Mouse (Mus musculus) lung, embryonic 14.5 days (tissue): ENCODE measurements around the gene Prnp. TPM values are rescaled to one million over a fixed set of nuclear protein-coding genes. Genes with fewer than 3 reads are reported as not detected.
A peak's percentile ranks its signal among the peaks of the same experiment; 100 is the strongest.

Experiments
- ATAC-seq: fragments of 200-750 bp; cut with Nextera tagmentation; 2 replicates; pipeline ENCODE4 v1.8.0; 2017; ENCODE audit warnings: mild to moderate bottlenecking, moderate TSS enrichment, moderate library complexity; ENCODE audit not compliant: insufficient read depth
- DNase-seq: peaks from one replicate; pipeline ENCODE4 v3.0.0-alpha.2; 2015
- H3K27ac ChIP-seq: fragments of 300-500 bp; sonication (generic); 2 replicates; pipeline ENCODE4 v1.5.1; 2014; ENCODE audit warnings: low read depth, mild to moderate bottlenecking, moderate library complexity
- H3K27me3 ChIP-seq: fragments of 300-500 bp; sonication (generic); 2 replicates; pipeline ENCODE4 v1.6.1; 2014; ENCODE audit warnings: low read length, control low read depth; ENCODE audit not compliant: insufficient read depth
- H3K36me3 ChIP-seq: fragments of 300-500 bp; sonication (generic); 2 replicates; pipeline ENCODE4 v1.6.1; 2014; ENCODE audit warnings: control low read depth; ENCODE audit not compliant: insufficient read depth
- H3K4me1 ChIP-seq: fragments of 300-500 bp; sonication (generic); 2 replicates; pipeline ENCODE4 v1.6.1; 2014; ENCODE audit warnings: antibody characterized with exemption, control low read depth; ENCODE audit not compliant: insufficient read depth
- H3K4me2 ChIP-seq: fragments of 300-500 bp; sonication (generic); 2 replicates; pipeline ENCODE4 v1.6.1; 2014; ENCODE audit warnings: mild to moderate bottlenecking
- H3K4me3 ChIP-seq: fragments of 300-500 bp; sonication (generic); 2 replicates; pipeline ENCODE4 v1.5.1; 2014; ENCODE audit warnings: low read depth, low read length
- H3K9ac ChIP-seq: fragments of 300-500 bp; sonication (generic); 2 replicates; pipeline ENCODE4 v1.6.1; 2014
- H3K9me3 ChIP-seq: fragments of 300-500 bp; sonication (generic); 2 replicates; pipeline ENCODE4 v1.6.1; 2016; ENCODE audit warnings: low read depth, low read length, control low read depth
- CTCF ChIP-seq: IDR thresholded peaks from 2 replicates; pipeline ENCODE4 v1.5.1; 2016; ENCODE audit warnings: antibody characterized with exemption, low read depth
- WGBS: fragments of 180-500 bp; shearing (Covaris S2); extraction: QIAGEN DNeasy Blood & Tissue Kit; methylation state at CpG from one replicate; pipeline ENCODE4 v1.1.7; 2014; 5-methylcytosine and 5-hydroxymethylcytosine counted together
- polyA plus RNA-seq: library from polyadenylated mRNA; unstranded; fragments of >200 nt; fragmentation: Nextera tagmentation; extraction: Ambion mirVana; gene quantifications from 2 replicates; pipeline ENCODE4 v1.2.1, GENCODE M21; 2014

Prnp gene
- polyA plus RNA-seq, 1 experiment from 2014 or later: 32.8 TPM

GRCm38 (mm10) chr2:131956336-131957256 lies 46.9 kb downstream of the Prnp start:
- no peak overlapping the region for H3K27ac ChIP-seq
- ATAC-seq (no peak), DNase-seq (no peak)
- no peaks in the 10 kb centered on the region for H3K36me3 ChIP-seq
- TF ChIP-seq CTCF: no peak
- H3K4me3 ChIP-seq: no peak overlapping the region
- H3K4me1 ChIP-seq: no peaks in the 10 kb centered on the region; the same call in 1 of the 2 replicates
- H3K4me2 ChIP-seq: no peak overlapping the region
- H3K27me3 ChIP-seq: peaks cover 24% of the 10 kb centered on the region
- WGBS: 70% methylated on average over 7 of the region's 7 CpGs
- H3K9ac ChIP-seq: no peak overlapping the region
- no peaks in the 10 kb centered on the region for H3K9me3 ChIP-seq

- H3K4me2 ChIP-seq: no peak overlapping the region
- TF ChIP-seq CTCF: no peak
- H3K36me3 ChIP-seq: no peaks in the 10 kb centered on the region
- 41% methylated on average over 9 of the region's 9 CpGs for WGBS
- no peaks in the 10 kb centered on the region; the same call in 1 of the 2 replicates for H3K4me1 ChIP-seq
- no peaks in the 10 kb centered on the region for H3K9me3 ChIP-seq
- H3K9ac ChIP-seq: no peak overlapping the region
- DNase-seq (peak; percentile 68), ATAC-seq (peak; percentile 26; the same call in 1 of the 2 replicates)
- no peak overlapping the region for H3K27ac ChIP-seq
- H3K27me3 ChIP-seq: peaks cover 13% of the 10 kb centered on the region
- no peak overlapping the region for H3K4me3 ChIP-seq
Observed at GRCm38 (mm10) chr2:131957731-131958222, 48.0 kb downstream of the Prnp start.

- 62% methylated on average over 2 of the region's 2 CpGs for WGBS
- no peaks in the 10 kb centered on the region for H3K9me3 ChIP-seq
- H3K27ac ChIP-seq: no peak overlapping the region
- no peaks in the 10 kb centered on the region for H3K36me3 ChIP-seq
- H3K4me2 ChIP-seq: no peak overlapping the region
- no peak overlapping the region for H3K9ac ChIP-seq
- no peak for DNase-seq
- no peak for ATAC-seq
- TF ChIP-seq CTCF: no peak
- H3K27me3 ChIP-seq: no peaks in the 10 kb centered on the region
- no peak overlapping the region for H3K4me3 ChIP-seq
- no peaks in the 10 kb centered on the region for H3K4me1 ChIP-seq
Observed at GRCm38 (mm10) chr2:131961671-131962070, 51.9 kb downstream of the Prnp start.

- Histone ChIP-seq H3K4me3 (no peak overlapping the region), H3K27ac (no peak overlapping the region), H3K27me3 (no peaks in the 10 kb centered on the region), H3K4me1 (no peaks in the 10 kb centered on the region), H3K4me2 (no peak overlapping the region), H3K36me3 (no peaks in the 10 kb centered on the region), H3K9ac (no peak overlapping the region), H3K9me3 (no peaks in the 10 kb centered on the region)
- no peak for TF ChIP-seq CTCF
- ATAC-seq (no peak), DNase-seq (no peak)
- 96% methylated on average over 2 of the region's 2 CpGs for WGBS
Observed at GRCm38 (mm10) chr2:131970597-131970996, 60.9 kb downstream of the Prnp start.

GRCm38 (mm10) chr2:131971098-131971497 lies 61.4 kb downstream of the Prnp start:
- no peak for TF ChIP-seq CTCF
- Histone ChIP-seq H3K27me3 (no peaks in the 10 kb centered on the region), H3K9ac (no peak overlapping the region), H3K4me3 (no peak overlapping the region), H3K9me3 (no peaks in the 10 kb centered on the region), H3K27ac (no peak overlapping the region), H3K36me3 (no peaks in the 10 kb centered on the region), H3K4me2 (no peak overlapping the region), H3K4me1 (no peaks in the 10 kb centered on the region)
- ATAC-seq (no peak), DNase-seq (no peak)
- WGBS: 69% methylated on average over 4 of the region's 4 CpGs

GRCm38 (mm10) chr2:131976663-131977062 lies 66.9 kb downstream of the Prnp start:
- no peak overlapping the region for H3K4me2 ChIP-seq
- DNase-seq (no peak), ATAC-seq (no peak)
- no peaks in the 10 kb centered on the region for H3K27me3 ChIP-seq
- H3K27ac ChIP-seq: no peak overlapping the region
- no peaks in the 10 kb centered on the region for H3K4me1 ChIP-seq
- TF ChIP-seq CTCF: no peak
- WGBS: 73% methylated on average over 3 of the region's 3 CpGs
- no peaks in the 10 kb centered on the region for H3K36me3 ChIP-seq
- no peak overlapping the region for H3K9ac ChIP-seq
- H3K4me3 ChIP-seq: no peak overlapping the region
- H3K9me3 ChIP-seq: peaks cover 5% of the 10 kb centered on the region; the same call in 1 of the 2 replicates

- WGBS: 26% methylated on average over 9 of the region's 9 CpGs
- Histone ChIP-seq H3K9me3 (peaks cover 5% of the 10 kb centered on the region; the same call in 1 of the 2 replicates), H3K9ac (no peak overlapping the region), H3K27ac (no peak overlapping the region), H3K4me1 (no peaks in the 10 kb centered on the region), H3K4me2 (no peak overlapping the region), H3K36me3 (no peaks in the 10 kb centered on the region), H3K27me3 (no peaks in the 10 kb centered on the region), H3K4me3 (no peak overlapping the region)
- peak; percentile 87 for ATAC-seq
- peak; percentile 69 for DNase-seq
- TF ChIP-seq CTCF: no peak
Observed at GRCm38 (mm10) chr2:131980866-131981265, 71.1 kb downstream of the Prnp start.
